Mouse (Mus musculus) testis, postnatal 10 days (tissue): ENCODE results near the gene Gm9922.

Experiments used
- DNase-seq: peaks from one replicate; pipeline ENCODE4 v3.0.0; 2021; ENCODE audit warnings: low spot score

Gm9922 gene

DNA sequence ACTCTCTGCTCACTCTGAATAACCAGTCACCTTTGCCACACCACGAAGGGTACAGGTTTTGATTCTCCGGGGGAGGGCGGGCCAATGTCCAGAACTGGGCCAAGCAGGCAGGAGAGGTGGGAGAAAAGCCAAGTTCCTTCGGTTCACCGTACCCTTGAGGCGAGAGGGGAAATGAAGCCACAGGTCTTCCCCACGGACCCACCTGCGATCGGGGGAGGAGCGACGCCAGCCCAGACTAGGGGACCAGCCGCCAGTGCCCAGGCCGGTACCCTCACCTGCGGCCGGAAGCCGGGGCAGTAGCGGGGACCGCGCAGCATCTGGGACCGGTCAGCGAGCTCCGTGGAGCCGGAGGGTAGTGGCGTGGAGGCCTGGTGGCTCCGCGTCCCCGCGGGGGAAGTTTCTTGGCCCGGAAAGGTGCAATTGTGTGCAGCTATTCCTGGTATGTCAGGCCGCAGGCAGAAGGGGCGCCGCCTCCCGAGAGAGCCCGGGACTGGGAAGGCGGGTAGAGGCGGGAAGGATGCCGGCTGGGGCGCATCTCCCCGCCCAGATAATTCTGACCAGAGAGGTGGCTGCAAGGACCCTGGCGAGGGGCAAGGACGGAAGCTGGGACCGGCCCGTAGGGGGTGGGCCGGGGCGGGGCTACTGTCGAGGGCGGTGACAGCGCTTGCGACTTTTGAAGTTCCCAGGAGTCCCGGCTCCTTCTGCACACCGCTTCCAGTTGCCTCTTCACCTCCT lies at the start of gene Gm9922, which contains the start of gene Lmo7:
TSS of gene Gm9922 (minus strand) at position 578 of the 735 bp plus-strand sequence.
TSS of gene Lmo7 (plus strand) at position 721 of the 735 bp plus-strand sequence.
- DNase-seq: peak; percentile 71

DNA sequence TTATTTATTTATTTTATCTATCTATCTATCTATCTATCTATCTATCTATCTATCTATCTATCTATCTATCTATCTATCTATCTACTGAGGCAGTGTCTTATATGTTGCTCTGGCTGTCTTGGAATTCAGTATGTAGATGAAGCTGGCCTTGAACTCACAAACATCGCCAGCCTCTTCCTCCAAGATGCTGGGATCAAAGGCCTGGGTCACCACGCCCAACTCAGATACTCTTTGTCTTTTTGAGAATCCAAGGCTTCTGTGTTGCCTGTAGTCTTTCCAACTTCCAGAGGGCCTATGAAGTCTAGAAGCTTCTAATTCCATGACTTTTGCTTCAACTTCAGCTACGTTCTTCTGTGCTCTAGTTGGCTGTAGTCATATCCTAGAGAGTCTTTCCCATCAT lies 48.8 kb upstream of the Gm9922 start:
- DNase-seq: no peak

DNA sequence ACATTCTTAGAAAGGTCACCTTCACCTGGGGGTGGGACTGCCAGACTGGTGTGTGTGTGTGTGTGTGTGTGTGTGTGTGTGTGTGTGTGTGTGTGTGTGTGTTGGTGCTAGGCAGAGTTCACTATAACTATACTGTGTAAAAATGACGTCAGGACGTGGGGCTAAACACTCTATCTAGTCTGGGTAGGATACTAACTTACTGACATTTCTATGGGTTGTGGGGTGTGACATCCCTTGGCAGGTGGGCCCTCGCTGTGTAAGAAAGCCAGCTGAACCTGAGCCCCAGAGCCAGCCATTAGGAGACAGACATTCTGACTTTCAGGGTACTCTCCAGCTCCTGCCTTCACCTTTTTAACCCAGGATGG lies 47.5 kb upstream of the Gm9922 start:
- no peak for DNase-seq

DNA sequence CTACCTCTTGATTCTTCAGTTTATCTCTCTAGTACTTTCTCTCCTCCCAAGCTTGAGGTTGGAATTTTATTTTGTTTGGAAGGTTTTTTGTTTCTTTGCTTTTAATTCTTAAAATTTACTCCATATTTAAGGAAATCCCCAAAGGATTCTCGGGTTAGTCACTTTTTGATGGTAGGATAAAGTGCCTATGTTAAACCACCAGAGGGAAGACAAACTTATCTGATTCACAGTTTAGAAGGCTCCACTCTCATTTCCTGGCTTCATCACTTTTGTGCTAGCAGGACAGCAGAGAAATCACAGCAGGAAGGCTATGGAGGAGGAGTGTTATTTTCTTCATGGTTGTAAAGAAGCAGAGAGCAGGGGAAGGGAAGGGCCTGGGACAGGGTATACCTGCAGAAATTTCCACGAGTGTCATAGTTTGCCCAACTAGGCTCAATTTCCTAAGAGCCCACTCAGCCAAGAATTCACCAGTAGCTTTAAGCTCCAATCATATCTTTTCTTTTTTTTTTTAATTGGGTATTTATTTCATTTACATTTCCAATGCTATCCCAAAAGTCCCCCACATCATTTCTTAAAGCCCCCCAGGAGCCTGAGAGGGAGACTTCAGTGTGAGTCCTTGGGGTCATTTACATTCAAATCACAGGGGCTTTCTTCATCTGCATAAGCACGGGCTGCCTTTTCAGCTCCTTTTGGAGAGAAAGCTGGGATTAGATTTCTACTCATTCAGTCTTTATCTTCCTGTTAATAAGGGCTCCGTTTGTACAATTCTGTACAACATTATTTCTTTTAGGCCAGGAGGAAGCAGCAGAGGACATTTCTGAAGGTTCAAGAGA lies 46.9 kb upstream of the Gm9922 start:
- DNase-seq: no peak

DNA sequence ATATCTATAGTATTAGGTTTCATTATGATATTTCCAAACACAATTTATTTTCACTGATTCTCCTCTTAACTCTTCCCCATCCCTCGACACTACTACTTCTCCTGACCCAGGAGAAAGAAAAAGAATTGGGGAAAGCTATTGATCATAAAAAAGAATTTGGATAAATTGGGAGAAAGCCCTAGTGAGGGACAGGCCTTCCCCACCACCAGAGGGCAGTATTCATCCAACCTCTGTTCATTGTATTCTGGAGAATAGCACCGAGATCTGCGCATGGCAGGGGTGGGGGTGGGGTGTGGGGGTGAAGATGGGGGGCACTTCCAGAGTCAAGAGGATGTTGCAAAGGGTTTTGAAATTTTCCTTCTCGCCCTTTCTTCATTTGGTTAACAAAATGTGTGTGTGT lies 45.0 kb upstream of the Gm9922 start:
- DNase-seq: no peak

DNA sequence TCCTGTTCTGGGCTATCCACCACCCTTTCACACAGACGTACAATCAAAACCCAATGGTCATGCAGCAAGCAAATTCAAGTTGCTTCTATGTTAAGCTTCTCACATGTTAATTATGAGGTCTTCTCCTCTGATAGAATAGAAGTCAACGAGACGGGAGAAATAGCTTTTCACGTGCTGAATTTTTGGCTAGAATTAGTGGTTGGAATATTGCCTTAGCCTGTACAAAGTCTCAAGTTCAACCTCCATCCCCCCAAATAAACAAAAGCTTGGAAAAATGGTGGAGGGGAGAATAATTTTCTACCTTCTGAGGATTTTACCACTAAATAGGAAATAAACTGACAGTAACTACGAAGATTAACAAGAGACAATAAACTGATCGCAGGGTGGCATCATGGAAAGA lies 42.1 kb upstream of the Gm9922 start:
- DNase-seq: no peak

DNA sequence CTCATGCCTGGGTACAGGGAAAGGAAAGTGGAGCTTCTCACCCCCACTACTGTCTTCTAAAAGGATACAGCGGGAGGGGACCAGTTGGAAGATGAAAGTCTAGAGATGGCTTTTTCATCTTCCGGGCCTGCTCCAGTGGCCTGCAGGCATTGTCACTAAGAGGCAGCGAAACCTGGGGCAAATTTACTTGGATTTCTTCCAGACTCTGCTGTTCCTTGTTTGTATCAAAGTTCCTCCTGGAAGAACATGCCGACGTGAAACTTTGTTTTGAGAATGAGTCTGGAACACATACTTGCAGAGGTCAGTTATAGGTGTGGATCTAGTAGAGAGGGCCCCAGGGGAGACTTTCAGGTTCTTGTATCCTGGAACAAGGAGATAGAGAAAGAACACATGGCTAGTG lies 41.7 kb upstream of the Gm9922 start:
- no peak for DNase-seq

DNA sequence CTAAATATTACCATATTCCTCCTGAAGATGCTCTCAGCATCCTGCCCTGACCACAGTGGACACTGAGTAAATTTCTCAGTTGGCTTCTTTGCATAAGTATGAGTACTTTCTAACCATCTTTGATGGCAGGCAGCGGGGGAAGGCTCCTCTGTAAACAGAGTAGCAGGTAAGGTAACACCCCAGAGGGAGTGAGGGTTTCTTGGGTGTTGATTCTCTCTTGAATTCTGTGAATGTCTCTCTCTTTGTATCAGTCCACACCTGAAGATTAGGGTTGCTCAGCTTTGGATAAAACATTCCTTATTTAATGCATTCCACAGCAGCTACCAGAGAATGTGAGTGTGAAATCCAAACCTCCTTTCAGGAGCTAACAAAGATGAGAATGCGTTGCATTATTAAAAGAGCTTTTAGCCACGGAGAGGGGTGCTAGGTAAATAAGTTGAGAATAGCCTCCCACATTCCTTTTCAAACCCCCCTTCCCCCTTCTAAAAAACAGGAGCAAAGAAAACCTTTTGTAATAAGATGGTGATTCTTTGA lies 34.2 kb upstream of the Gm9922 start:
- DNase-seq: no peak

DNA sequence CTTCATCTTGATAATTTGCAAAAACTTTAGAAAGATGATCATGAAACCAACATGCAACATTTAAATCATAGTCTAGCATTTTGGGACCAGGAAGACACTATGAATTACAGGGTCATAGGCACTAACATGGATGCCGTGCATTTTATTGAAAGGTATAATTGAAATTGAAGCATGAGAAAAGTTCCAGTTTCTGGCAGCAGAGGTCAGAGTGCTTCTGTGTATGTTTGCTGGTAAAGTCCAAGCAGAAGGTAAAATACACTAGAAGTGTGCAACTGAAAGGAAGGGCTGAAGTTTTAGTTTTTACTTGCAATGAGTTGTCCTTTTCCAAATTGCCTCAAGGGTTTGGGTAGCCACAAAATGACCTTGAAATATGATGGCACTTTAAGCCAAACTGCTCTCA lies 32.7 kb upstream of the Gm9922 start:
- DNase-seq: no peak

DNA sequence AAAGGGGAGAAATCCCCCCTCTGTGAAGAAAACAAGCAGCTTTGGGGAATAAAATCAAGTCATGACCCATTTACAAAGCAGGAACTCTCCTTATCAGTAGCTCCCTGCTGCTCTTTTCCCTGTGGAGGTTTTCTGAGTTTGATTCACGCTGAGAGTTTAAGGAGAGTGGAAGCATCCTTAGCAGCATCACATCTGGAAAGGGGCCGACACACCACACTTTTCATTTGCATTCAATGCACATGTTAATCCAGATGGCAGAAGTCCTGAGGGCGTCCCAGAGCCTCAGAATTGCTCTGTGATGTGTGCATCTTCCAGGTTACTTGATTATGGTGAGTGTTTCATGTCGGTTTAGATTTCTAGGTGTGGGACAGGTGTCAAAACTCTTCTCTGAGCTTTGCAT lies 25.8 kb upstream of the Gm9922 start:
- DNase-seq: no peak

DNA sequence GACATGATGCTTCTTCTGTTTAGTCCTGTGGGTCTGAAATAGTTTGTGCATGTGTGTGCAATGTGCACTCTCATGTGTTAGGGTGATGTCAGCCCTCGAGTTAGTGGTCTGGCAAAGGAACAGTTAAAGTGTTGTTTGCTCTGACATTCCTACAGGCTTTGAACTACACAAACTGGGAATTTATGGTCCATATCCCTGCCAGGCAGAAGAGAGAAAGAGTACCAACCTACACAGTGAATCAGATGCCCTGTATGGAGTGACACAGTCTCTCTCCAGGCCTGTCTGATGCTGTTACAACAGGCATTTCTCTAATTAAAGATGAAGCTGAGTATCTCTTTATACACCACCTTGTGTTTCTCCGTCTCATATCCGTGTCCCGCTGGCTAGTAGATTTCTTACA lies 21.3 kb upstream of the Gm9922 start:
- no peak for DNase-seq

DNA sequence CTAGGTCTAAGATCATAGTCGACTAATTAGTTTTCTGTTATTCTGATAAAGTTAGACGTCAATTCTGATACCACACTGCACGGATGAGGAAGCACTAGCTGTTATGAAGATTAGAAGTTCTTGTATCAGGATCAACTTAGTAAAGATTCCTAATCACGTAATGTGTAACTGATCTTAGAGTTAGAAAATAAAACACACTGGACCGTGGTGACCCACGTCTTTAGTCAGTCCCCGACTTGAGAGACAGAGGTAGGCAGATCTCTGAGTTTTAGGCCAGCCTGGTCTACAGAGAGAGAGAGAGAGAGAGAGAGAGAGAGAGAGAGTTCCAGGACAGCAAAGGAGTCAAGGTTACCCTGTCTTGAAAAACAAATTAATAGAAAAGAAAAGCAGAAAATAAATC lies 18.8 kb upstream of the Gm9922 start:
- DNase-seq: no peak

DNA sequence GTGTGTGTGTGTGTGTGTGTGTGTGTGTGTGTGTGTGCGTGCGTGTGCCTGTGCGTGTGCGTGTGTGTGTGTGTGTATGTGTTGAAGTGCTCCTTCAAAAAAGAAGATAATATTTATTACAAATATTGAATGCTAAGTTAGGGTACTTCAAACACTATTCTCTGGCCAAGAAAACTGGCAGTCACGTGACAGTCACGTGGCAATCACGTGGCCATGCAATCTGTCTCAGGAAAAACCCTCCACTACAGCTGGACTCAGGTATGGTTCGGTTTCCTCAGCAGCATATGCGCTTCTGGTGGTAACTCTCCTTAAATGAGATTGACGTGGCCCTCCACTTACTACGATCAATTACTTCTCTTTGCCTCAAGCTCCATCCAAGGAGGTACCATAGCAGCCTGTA lies 18.2 kb upstream of the Gm9922 start:
- DNase-seq: no peak

DNA sequence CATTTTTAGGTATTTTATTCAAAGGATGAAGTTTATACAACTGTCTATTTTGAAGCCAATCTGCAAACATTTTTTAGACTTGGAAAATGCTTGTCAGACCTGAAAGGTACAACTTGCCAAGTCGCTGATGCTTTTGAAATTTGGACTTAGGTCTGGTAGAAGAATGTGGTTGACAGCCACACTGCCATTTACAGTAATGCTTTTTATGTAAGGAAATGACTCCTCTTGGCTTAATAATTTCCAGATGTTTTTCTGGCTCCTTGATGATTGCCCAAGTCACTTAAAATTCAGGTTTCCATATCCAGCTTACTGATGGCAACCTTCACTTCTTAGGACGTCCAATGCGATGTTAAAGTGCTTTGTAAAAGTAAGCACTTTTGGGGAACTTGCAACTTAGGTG lies 17.0 kb upstream of the Gm9922 start:
- no peak for DNase-seq

DNA sequence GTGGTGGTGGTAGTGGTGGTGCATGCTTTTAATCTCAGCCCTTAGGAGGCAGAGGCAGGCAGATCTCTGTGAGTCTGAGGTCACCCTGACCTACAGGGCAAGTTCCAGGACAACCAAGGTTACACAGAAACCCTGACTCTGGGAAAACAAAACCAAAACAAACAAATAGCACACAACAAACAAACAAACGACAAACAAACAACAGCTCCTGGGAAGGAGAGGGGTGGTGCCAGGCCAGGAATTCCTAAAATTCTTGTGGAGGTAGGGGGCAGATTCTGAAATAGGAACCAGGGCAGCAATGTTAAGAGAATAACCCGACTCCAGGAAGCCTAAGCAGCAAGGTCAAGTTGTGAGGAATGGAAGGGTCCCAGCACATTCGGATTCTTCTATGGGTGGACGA lies 7.9 kb upstream of the Gm9922 start:
- no peak for DNase-seq

DNA sequence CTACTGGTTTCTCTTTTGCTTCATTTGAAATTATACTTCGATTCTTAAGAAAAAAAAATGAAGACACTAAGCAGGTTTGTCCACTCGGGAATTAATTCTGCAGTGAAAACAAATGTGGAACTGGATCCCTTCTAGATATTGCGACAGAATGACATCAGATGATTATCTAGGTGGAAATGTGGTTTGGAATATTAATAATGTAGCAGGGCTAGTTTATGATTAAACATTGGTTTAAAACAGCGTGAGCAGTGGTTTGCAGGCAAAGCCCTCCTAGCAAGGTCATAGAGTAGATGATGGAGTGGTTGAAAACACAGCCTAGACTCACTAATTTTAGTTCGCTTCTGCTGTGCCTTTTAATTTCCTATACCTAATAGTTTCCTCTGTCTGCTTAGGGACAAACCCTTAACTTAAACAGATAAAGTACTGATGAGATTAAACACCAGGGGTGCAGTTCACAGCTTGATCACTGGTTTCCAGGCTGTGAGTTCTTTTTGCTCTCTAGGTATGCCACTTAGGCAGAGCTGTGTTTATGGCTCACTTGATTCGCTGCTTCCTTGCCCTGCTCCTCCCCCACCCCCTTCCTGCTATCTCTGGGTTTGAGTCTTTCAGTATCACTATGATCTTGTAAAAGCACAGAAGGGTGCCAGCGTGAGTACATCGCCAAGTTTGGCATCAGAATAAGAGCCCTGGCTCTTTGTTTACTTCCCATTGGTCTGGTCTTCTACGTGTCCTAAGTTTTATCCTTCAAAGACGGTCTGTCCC lies 4.1 kb upstream of the Gm9922 start:
- DNase-seq: no peak

DNA sequence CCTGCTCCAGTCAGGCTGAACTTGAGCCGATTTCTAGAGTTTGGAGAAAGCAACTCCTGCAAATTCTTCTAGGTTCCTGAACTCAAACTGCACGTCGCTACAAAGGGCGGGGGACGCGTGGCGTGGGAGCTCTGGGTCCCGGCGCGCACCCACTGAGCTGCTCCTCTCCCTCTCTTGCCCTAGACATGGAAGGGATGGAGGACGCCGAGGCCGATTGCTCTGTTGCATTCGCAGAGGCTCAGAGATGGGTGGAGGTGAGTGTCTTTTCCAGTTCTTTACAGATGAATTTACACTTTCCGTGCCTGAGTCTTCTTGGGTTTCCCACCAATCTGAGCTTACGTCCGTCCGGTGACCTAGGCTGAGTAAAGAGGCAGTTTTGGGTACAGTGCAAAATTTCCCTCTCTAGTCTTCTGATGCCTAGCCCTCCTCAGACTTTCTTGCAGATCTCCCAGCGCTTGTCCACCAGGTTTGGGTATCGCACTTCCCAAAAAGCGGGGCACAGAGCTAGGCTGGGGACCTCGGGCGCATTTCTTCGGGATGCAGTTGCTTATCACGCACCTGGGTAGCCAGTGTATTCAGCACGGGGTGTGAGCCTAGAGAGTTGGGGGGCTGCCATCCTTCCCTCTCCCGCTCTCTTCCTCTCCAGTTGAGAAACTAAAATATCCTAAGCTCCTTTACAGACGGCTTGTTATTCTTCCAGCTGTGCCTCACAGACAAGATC lies 518 bp upstream of the Gm9922 start:
- DNase-seq: no peak

DNA sequence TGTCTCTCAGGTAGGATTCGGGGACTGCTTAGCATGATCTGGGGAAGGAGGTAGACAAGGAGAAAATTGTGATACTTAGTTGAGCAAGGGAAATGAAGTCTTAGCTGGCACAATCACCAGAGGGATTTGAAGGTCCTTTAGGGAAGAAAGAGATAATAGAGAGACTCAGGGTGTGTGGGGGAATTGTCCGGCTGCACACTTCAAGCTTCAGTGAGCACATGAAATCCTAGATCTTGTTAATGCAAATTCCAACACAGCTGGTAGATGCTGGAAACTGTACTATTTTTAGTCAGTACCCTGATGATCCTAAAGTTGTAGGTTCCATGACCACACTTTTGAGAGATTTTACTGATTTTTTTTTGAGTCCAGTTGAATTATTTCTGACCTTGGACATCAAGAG lies 15.2 kb downstream of the Gm9922 start:
- DNase-seq: no peak

DNA sequence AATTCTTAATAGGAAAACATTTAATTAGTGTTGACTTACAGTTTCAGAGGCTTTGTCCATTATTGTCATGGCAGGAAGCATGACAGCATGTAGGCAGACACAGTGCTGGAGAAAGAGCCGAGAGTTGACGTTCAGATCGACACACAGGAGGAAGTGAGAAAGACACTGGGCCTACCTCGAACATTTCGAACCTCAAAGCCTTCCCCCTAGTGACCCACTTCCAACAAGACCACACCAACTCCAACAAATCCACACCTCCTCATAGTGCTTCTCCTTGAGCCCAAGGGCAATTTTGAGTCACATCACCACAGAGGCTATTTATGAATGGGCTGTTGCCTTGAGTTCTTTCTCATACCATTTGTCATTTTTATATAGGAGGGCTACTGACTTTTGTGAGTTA lies 22.5 kb downstream of the Gm9922 start:
- no peak for DNase-seq

DNA sequence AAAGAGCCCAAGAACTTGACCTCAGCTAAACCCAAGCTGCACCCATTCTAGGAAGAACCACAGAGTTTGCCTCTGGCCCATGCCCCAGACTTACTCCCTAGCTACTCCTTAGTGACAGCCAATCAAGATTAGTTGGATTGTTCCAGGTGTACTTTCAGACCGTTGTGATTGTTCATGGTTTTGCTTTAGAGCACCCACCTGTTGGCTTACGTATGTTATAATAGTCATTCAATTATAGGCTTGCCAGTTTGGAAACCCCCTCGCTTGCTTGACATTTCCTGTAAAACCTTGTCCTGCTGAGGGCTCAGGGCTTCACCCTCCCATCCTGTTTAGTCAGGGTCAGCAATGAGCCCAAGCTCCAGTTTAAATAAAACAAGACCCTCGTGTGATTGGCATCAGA lies 25.1 kb downstream of the Gm9922 start:
- no peak for DNase-seq

DNA sequence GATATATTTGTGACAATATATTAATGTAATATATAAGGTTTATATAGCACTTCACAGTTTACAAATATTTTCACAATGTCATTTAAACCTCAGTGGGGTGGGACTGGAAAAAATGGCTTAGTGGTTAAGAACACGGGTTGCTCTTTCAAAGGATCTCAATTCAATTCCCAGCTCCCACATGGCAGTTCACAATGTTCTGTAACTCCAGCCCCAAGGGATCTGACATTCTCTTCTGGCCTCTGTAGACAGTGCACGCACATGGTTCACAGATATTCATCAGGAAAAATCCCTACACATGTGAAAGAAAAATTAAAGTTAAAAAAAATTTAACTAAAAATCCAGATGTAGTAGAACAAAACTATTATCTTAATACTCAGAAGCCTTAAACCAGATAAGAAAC lies 41.2 kb downstream of the Gm9922 start:
- DNase-seq: no peak

DNA sequence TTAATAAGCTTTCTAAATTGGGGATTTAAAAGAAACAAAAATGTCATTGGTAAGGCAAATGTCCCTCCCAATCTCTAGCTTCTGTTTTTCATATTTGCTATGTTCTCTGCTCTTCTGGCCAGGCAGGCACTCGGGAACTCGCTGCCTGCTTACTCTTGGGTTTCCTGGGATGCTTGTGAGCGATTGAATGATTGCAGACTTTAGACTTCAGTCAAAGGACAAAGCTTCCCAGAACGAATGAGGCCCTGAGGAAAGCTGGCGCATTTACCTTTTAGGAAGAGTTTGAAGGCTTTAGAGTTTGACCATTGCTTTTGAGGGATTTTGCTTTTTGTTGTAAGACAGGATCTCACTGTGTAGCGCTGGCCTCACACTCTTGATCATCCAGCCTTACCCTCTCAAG lies 41.9 kb downstream of the Gm9922 start:
- no peak for DNase-seq
